Mouse (Mus musculus) MEL (cell line): ENCODE results near the gene Lgr5. TPM values are rescaled to one million over a fixed set of nuclear protein-coding genes. Genes with fewer than 3 reads are reported as not detected.

Experiments
- DNase-seq: peaks from one replicate; pipeline ENCODE4 v3.0.0; 2011; ENCODE audit warnings: low read depth, low spot score
- H3K27ac ChIP-seq: 2 replicates; pipeline ENCODE4 v1.5.1; 2012; ENCODE audit warnings: low read depth, mild to moderate bottlenecking, control low read depth, low read length, moderate library complexity; ENCODE audit not compliant: control insufficient read depth
- H3K27me3 ChIP-seq, 2 experiments: fragments of 150-350 bp in 1 of 2; sonication (generic) in 1 of 2; 2 replicates each; pipeline ENCODE4 v1.6.1; 2012; ENCODE audit warnings: low read length in 2 of 2, mild to moderate bottlenecking in 2 of 2, improper control_type of control experiment in 1 of 2, moderate library complexity in 1 of 2; ENCODE audit not compliant: insufficient read depth in 2 of 2, control insufficient read depth in 1 of 2
- H3K36me3 ChIP-seq, 2 experiments: 2 replicates each; pipeline ENCODE4 v1.6.1; 2012 to 2014; ENCODE audit warnings: low read length in 2 of 2, improper control_type of control experiment in 1 of 2, inconsistent platforms in 1 of 2, mild to moderate bottlenecking in 1 of 2; ENCODE audit not compliant: insufficient read depth in 2 of 2, control insufficient read depth in 1 of 2
- H3K4me1 ChIP-seq, 2 experiments: fragments of 150-350 bp in 1 of 2; sonication (generic) in 1 of 2; 2 replicates each; pipeline ENCODE4 v1.6.1; 2012; ENCODE audit warnings: low read length in 2 of 2, improper control_type of control experiment in 1 of 2, mild to moderate bottlenecking in 1 of 2; ENCODE audit not compliant: insufficient read depth in 2 of 2, control insufficient read depth in 1 of 2
- H3K4me3 ChIP-seq, 2 experiments: fragments of 150-350 bp in 1 of 2; sonication (generic) in 1 of 2; 2 replicates each; pipeline ENCODE4 v1.5.1; 2012; ENCODE audit warnings: low read depth in 2 of 2, low read length in 2 of 2, mild to moderate bottlenecking in 2 of 2, moderate library complexity in 2 of 2, control low read depth in 1 of 2, improper control_type of control experiment in 1 of 2; ENCODE audit not compliant: control insufficient read depth in 1 of 2, insufficient read depth in 1 of 2
- H3K79me2 ChIP-seq: 2 replicates; pipeline ENCODE4 v1.6.1; 2012; ENCODE audit warnings: mild to moderate bottlenecking, low read length, moderate library complexity; ENCODE audit not compliant: control insufficient read depth, poor library complexity, insufficient read depth
- H3K9ac ChIP-seq: 2 replicates; pipeline ENCODE4 v1.6.1; 2012; ENCODE audit warnings: low read depth, mild to moderate bottlenecking, control low read depth, low read length, moderate library complexity; ENCODE audit not compliant: control insufficient read depth, poor library complexity, severe bottlenecking
- H3K9me3 ChIP-seq: fragments of 150-350 bp; sonication (generic); replicated peaks from 2 replicates; pipeline ENCODE4 v1.6.1; 2012; ENCODE audit warnings: mild to moderate bottlenecking, low read length, improper control_type of control experiment, moderate library complexity; ENCODE audit not compliant: insufficient read depth
- CTCF ChIP-seq, 3 experiments: IDR thresholded peaks in 2 of 3; conservative IDR thresholded peaks in 1 of 3; 2 replicates each; pipeline ENCODE4 v1.5.1; 2011 to 2012; ENCODE audit warnings: low read length in 3 of 3, low read depth in 2 of 3, mild to moderate bottlenecking in 2 of 3, improper control_type of control experiment in 1 of 3, inconsistent platforms in 1 of 3, mixed read lengths in 1 of 3, moderate library complexity in 1 of 3; ENCODE audit not compliant: control insufficient read depth in 1 of 3, insufficient read depth in 1 of 3, poor library complexity in 1 of 3, severe bottlenecking in 1 of 3
- EP300 ChIP-seq, 2 experiments: IDR thresholded peaks; 2 replicates each; pipeline ENCODE4 v1.6.1; 2011; ENCODE audit warnings: improper control_type of control experiment in 2 of 2, low read length in 2 of 2, low read depth in 1 of 2, mild to moderate bottlenecking in 1 of 2
- GABPA ChIP-seq: IDR thresholded peaks from 2 replicates; pipeline ENCODE4 v1.6.1; 2012; ENCODE audit warnings: low read depth, mild to moderate bottlenecking, inconsistent platforms, low read length, improper control_type of control experiment, moderate library complexity
- JUND ChIP-seq: IDR thresholded peaks from 2 replicates; pipeline ENCODE4 v1.6.1; 2011; ENCODE audit warnings: low read depth, mild to moderate bottlenecking, improper control_type of control experiment, low read length
- KAT2A ChIP-seq: conservative IDR thresholded peaks from 2 replicates; pipeline ENCODE4 v1.6.1; 2012; ENCODE audit warnings: low read depth, low read length, improper control_type of control experiment, inconsistent platforms
- MAX ChIP-seq: IDR thresholded peaks from 2 replicates; pipeline ENCODE4 v1.6.1; 2011; ENCODE audit warnings: low read length, improper control_type of control experiment
- MAZ ChIP-seq: IDR thresholded peaks from 2 replicates; pipeline ENCODE4 v1.6.1; 2012; ENCODE audit warnings: low read depth, mild to moderate bottlenecking, inconsistent platforms, low read length, improper control_type of control experiment
- NRF1 ChIP-seq: IDR thresholded peaks from 2 replicates; pipeline ENCODE4 v1.6.1; 2014; ENCODE audit warnings: low read depth, mild to moderate bottlenecking, inconsistent platforms, low read length, improper control_type of control experiment, moderate library complexity; ENCODE audit not compliant: poor library complexity, insufficient read depth, severe bottlenecking
- POLR2A ChIP-seq, 2 experiments: IDR thresholded peaks; 2 replicates each; pipeline ENCODE4 v1.6.1; 2011 to 2012; ENCODE audit warnings: low read length in 2 of 2, mild to moderate bottlenecking in 2 of 2, control low read depth in 1 of 2, improper control_type of control experiment in 1 of 2, low read depth in 1 of 2, moderate library complexity in 1 of 2; ENCODE audit not compliant: control insufficient read depth in 1 of 2, insufficient read depth in 1 of 2, poor library complexity in 1 of 2
- POLR2AphosphoS2 ChIP-seq: IDR thresholded peaks from 2 replicates; pipeline ENCODE4 v1.6.1; 2011; ENCODE audit warnings: low read length, improper control_type of control experiment
- POLR2AphosphoS5 ChIP-seq: IDR thresholded peaks from 2 replicates; pipeline ENCODE4 v1.6.1; 2012; ENCODE audit warnings: low read depth, borderline replicate concordance, mild to moderate bottlenecking, inconsistent platforms, low read length, moderate library complexity, mixed read lengths
- RAD21 ChIP-seq: IDR thresholded peaks from 2 replicates; pipeline ENCODE4 v1.6.1; 2011; ENCODE audit warnings: mild to moderate bottlenecking, low read depth, low read length, improper control_type of control experiment
- RCOR1 ChIP-seq: IDR thresholded peaks from 2 replicates; pipeline ENCODE4 v1.6.1; 2012; ENCODE audit warnings: low read depth, mild to moderate bottlenecking, inconsistent platforms, low read length, improper control_type of control experiment
- SIN3A ChIP-seq: IDR thresholded peaks from 2 replicates; pipeline ENCODE4 v1.6.1; 2012; ENCODE audit warnings: low read length, improper control_type of control experiment, inconsistent platforms
- TCF12 ChIP-seq: IDR thresholded peaks from 2 replicates; pipeline ENCODE4 v1.6.1; 2014; ENCODE audit warnings: low read depth, mild to moderate bottlenecking, inconsistent platforms, low read length, improper control_type of control experiment, moderate library complexity
- USF2 ChIP-seq, 2 experiments: IDR thresholded peaks; 2 replicates each; pipeline ENCODE4 v1.6.1; 2011 to 2012; ENCODE audit warnings: improper control_type of control experiment in 2 of 2, low read length in 2 of 2, borderline replicate concordance in 1 of 2, inconsistent platforms in 1 of 2, low read depth in 1 of 2, mild to moderate bottlenecking in 1 of 2; ENCODE audit not compliant: insufficient read depth in 1 of 2
- ZNF384 ChIP-seq: IDR thresholded peaks from 2 replicates; pipeline ENCODE4 v1.6.1; 2012; ENCODE audit warnings: low read depth, mild to moderate bottlenecking, inconsistent platforms, low read length, improper control_type of control experiment
- polyA plus RNA-seq, 2 experiments: library from polyadenylated mRNA; stranded (reverse) in 1 of 2; unstranded in 1 of 2; fragments of >175 nt in 1 of 2; fragments of >200 nt in 1 of 2; gene quantifications; 2 replicates each; pipeline versions ENCODE4 v1.2.1 to v1.2.4; 2012; ENCODE audit warnings: low replicate concordance in 2 of 2, low read depth in 1 of 2; ENCODE audit not compliant: insufficient read length in 2 of 2, insufficient read depth in 1 of 2, missing spikeins in 1 of 2
- total RNA-seq: library from RNA; depleted of rRNA; stranded (reverse); fragments of 300-350 nt; gene quantifications from 2 replicates; pipeline ENCODE4 v1.2.3, GENCODE M21; 2012

The Lgr5 gene
- total and polyA plus RNA-seq, 3 experiments: not detected

DNA sequence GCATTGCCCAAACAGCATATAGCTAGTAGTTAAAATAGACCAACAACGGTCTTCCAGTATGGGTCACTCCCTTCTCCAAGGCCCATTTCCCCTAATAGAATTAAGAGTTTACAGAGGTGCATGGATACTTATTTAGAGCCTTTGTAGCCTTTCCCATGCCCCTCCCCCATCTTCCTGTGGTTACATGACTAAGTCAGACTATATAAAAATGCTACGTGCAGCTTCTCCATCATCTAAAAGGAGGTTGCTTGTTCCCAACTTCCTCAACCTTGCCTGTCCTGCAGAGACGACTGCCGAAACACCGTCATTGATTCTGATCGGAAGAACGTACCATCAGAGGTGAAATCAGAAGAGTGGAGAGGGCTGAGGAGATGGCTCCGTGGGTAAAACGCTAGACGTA, 82.4 kb downstream of the Lgr5 start:
- Histone ChIP-seq H3K27me3 (no peaks in the 10 kb centered on the region), H3K4me1 (no peaks in the 10 kb centered on the region), H3K79me2 (no peaks in the 10 kb centered on the region), H3K9me3 (no peaks in the 10 kb centered on the region), H3K4me3 (no peak overlapping the region), H3K27ac (no peak overlapping the region), H3K9ac (no peak overlapping the region), H3K36me3 (no peaks in the 10 kb centered on the region)
- TF ChIP-seq POLR2AphosphoS5 (no peak), TCF12 (no peak), RAD21 (no peak), RCOR1 (no peak), EP300 (IDR thresholded peaks at IDR 0.05; ENCODE audit: low read depth in 1 of 2, low read length in 2 of 2) (no peak), ZNF384 (no peak), GABPA (no peak), MAX (no peak), POLR2A (IDR thresholded peaks at IDR 0.05; ENCODE audit: control insufficient read depth in 1 of 2, insufficient read depth in 1 of 2, low read depth in 1 of 2, low read length in 2 of 2, poor library complexity in 1 of 2) (no peak), JUND (no peak), CTCF (IDR thresholded peaks at IDR 0.05 in 2 of 3, conservative IDR thresholded peaks at IDR 0.05 in 1 of 3; ENCODE audit: control insufficient read depth in 1 of 3, insufficient read depth in 1 of 3, low read depth in 2 of 3, low read length in 3 of 3, poor library complexity in 1 of 3, severe bottlenecking in 1 of 3) (no peak)
- DNase-seq: no peak

DNA sequence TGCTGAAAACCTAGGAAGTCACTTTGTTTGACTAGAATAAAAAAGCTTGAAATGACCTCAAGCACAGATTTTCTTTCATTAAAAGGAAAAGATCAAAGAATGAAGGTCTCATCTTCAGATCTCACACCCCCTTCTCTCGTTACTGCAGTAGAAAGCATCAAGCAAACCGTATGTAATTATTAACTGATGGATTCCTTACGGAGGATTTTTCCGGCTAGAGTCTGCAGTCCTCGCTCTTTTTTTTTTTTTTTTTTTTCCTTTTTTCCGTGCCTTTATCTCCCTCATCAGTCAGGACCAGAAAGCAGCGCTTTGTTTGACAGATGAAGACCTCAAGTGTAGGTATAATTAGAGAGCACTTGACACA, 93.8 kb downstream of the Lgr5 start:
- no peaks in the 10 kb centered on the region for H3K36me3 ChIP-seq
- no peak for DNase-seq
- H3K79me2 ChIP-seq: no peaks in the 10 kb centered on the region
- H3K27me3 ChIP-seq: no peaks in the 10 kb centered on the region
- no peaks in the 10 kb centered on the region for H3K4me1 ChIP-seq
- TF ChIP-seq RCOR1 (no peak), KAT2A (no peak), SIN3A (no peak), POLR2AphosphoS2 (no peak), MAX (no peak), USF2 (IDR thresholded peaks at IDR 0.05; ENCODE audit: borderline replicate concordance in 1 of 2, insufficient read depth in 1 of 2, low read depth in 1 of 2, low read length in 2 of 2) (no peak), NRF1 (no peak), GABPA (no peak), CTCF (IDR thresholded peaks at IDR 0.05 in 2 of 3, conservative IDR thresholded peaks at IDR 0.05 in 1 of 3; ENCODE audit: control insufficient read depth in 1 of 3, insufficient read depth in 1 of 3, low read depth in 2 of 3, low read length in 3 of 3, poor library complexity in 1 of 3, severe bottlenecking in 1 of 3) (no peak), RAD21 (no peak), MAZ (no peak)
- H3K4me3 ChIP-seq: no peak overlapping the region
- no peak overlapping the region for H3K9ac ChIP-seq
- no peak overlapping the region for H3K27ac ChIP-seq
- H3K9me3 ChIP-seq: no peaks in the 10 kb centered on the region
